Mouse (Mus musculus): ENCODE data around the gene Mgat3. TPM values are rescaled to one million over a fixed set of nuclear protein-coding genes. Genes with fewer than 3 reads are reported as not detected.

Mgat3 gene
- total RNA-seq, 2 experiments from 2014 or later, result 111 to 113 TPM

DNA sequence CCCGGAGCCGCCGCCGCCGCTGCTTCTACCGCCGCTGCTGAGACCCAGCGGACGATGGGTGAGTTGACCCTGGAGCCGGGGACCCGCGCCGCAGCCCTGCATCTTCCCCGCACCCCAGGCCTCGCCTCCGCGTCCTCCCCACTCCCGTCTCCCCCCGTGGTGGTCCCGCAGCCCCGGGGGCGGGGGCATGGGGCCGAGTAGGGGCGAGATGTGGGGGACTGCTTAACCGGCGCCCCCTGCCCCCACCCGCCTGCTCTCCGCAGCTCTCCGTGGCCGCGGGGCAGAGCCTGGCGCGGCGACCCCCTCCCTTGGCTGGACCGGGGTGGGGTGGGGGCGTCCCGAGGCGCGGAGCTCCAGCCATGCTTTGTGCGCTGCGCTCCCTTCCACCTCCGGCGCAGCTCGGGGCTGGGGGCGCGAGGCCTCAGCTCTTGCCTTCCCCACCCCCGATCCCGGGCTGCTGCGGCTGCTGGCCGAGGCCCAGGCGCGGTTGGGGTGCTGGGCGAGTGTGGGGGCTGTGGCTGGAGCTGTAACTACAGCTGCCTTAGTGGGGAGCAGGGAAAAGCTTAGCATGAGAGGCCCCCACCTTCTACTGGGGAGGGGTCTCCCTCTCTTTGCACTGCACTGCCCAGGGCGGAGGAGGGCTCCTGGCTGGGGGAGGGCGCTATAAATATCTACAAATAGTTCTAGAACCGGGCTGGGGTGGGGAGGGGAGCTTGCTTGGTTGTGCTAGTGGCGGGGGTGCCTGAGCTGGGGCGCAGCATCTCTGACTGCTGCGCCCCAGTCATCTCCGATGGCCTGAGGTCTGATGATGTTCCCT is 468 bp downstream of the Mgat3 start:
- DNase-seq (ENCODE audit: extremely low spot score in 1 of 2, low spot score in 1 of 2), result peak; percentile 47 to 55

DNA sequence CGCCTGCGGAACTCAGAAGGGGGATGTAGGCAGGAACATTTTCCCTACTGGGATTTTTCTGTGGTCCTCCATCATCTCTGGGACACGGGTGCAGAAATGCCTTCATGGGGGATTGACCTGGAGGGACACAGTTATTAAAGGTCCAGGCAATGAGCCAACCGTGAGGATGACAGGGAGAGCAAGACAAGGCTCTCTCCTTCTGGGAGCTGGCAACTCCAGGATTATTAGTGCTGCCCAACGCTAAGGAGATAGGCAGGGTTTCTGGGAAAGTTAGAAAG is 1.0 kb downstream of the Mgat3 start:
- DNase-seq (ENCODE audit: extremely low spot score in 1 of 2, low spot score in 1 of 2), result no peak

DNA sequence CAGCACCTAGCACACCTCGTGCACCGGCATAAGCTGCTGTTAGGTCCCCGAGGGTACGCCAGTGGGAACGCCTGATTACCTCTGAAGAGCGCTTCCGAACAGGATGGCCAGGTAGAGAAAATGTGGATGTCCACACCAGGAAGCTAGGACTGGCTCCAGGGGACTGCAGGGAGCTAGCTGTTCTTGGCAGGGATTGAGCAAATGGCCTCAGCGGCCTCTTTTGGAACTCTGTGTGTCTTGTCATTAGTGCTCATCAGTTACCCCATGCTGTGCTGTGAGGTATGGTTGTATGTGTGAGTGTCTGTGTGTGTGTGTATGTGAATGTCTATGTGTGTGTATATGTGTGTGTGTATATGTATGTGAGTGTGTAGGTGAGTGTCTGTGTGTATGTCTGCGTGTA is 1.8 kb downstream of the Mgat3 start:
- no peak for DNase-seq (ENCODE audit: extremely low spot score in 1 of 2, low spot score in 1 of 2)

GRCm38 (mm10) chr15:80175756-80176155 is 2.2 kb downstream of the Mgat3 start:
- DNase-seq (ENCODE audit: extremely low spot score in 1 of 2, low spot score in 1 of 2), result no peak

DNA sequence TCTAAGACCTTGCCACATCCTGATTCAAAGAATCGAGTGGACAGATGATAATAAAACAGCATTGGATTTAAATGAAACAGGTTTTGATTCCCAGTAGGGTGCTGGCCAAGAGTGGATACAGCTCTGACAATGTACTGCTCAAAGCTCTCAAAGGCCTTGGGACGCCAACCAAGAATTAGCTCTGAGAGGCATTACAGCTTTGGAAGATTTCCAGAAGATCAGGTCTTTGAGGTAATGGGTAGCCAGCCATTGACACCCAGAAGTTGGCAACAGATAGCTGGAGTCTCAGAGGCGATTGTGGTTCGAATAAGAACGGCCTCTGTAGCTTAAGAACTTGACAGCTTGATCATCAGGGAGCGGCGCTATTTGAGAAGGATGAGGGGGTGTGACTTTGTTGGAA is 8.0 kb downstream of the Mgat3 start:
- DNase-seq (ENCODE audit: extremely low spot score in 1 of 2, low spot score in 1 of 2), result no peak

DNA sequence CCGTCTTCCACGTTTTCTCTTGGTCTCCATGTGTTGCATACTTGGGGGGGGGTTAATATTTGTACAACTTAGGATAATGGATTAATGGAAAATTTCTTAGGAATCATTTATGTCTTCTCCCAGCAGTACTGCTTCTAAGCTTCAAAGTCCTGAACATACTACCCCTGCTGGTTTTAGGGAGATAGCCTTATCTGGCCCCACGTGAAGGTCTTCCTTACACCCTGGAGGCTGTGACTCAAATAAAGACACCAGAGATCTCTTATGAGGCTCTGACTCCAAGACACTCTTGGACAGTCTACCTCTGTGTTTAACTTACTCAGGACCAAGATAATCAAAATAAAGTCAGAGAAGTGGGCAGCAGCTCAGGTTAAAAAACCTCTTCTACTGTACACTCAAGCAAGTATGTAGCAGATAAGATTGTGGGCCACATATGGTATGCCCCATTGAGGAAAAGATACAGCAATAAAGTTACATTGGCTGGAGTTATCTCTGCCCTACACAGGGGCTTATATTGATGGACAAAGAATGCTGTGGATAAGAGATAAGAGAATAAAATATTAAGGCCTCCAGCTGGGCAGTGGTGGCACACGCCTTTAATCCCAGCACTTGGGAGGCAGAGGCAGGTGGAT is 8.7 kb downstream of the Mgat3 start:
- DNase-seq (ENCODE audit: extremely low spot score in 1 of 2, low spot score in 1 of 2), result no peak

DNA sequence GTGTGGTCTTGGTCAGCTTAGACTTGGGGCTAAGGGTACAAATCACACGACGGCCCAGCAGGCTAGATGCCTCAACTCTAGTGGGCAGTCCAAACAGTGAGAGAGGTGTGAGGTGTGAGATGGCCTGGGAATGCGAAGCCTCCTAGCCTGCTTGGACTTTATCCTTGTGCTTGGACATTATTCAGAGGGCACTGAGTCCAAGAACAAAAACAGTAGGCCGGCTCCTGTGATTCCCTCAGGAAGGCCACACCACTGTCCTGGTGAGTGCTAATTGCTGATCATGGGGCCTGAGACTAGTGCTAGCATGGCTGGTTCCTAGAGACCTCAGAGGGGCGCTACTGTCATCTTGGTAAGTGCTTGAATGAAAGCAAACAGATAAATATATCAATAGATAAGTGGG is 15.4 kb downstream of the Mgat3 start:
- DNase-seq (ENCODE audit: extremely low spot score in 1 of 2, low spot score in 1 of 2), result no peak

DNA sequence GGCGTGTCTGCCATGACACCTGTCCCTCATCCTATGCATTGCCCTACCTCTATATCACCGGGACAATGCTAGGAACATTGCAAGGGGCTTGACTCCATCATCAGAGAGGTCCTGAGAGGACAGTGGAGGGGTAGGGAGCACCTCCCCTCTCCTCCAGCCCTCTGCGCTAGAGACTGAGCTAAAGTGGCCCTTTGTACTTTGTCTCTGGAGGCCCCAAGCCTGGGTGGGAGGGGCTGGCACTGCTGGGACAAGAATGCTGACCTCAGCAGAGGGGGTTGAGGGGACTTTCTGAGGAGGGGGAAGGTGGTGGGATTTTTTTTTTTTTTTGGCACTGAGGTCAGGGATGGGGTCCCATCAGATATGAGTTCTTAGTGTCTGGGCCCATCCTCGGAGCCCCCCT is 16.6 kb downstream of the Mgat3 start:
- DNase-seq (ENCODE audit: extremely low spot score in 1 of 2, low spot score in 1 of 2), result no peak

GRCm38 (mm10) chr15:80191585-80192245 is 18.2 kb downstream of the Mgat3 start:
- DNase-seq (ENCODE audit: extremely low spot score in 1 of 2, low spot score in 1 of 2), result no peak

DNA sequence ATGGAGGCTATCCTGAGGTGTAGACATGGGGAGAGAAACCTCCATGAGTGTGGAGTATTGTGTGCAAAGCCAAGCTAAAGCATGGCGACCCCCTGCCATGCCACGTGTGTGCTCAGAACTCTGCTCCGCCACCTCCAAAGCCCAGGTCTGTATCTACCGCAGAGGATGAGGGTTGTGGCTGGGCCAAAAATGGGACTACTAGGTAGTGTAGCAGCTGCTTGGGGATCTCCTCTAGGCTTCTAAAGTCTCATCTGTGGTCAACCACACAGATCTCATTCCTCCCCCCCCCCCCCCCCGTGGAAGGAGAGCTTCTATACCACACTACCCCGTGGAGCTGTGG is 18.7 kb downstream of the Mgat3 start:
- DNase-seq (ENCODE audit: extremely low spot score in 1 of 2, low spot score in 1 of 2), result no peak

GRCm38 (mm10) chr15:80192847-80193246 is 19.3 kb downstream of the Mgat3 start:
- DNase-seq (ENCODE audit: extremely low spot score in 1 of 2, low spot score in 1 of 2), result no peak

GRCm38 (mm10) chr15:80199556-80199955 is 26.0 kb downstream of the Mgat3 start:
- no peak for DNase-seq (ENCODE audit: extremely low spot score in 1 of 2, low spot score in 1 of 2)

DNA sequence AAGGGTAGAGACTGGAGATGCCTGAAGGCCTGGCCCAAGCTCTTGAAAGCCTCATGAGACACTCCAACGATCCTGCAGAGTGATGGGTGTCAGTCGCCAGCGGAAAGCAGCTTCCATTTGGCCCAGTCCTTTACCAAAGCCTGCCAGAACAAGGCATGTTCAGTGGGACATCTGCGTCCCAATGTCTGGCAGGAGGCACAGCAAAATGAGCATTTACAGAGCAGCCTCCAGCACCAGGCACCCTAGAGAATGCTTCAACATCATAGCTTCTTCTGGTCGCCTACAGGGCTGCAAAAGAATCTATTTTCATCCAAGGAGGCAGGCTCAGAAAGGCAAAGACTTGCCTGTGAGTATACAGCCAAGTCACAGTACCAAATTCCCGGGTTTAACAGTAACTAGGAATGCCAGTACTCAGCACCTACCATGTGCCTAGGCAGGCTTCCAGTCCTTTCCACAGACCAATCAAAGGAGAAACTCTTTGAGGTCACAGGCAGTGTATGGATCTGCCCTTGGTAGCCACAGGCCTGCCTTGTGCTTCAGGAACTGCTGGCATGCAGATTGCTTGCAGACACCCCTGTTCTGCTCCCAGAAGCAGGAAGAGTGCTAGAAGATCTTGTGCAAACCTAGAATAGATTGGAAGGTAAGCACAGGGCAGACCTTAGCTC is 28.7 kb downstream of the Mgat3 start:
- DNase-seq (ENCODE audit: extremely low spot score in 1 of 2, low spot score in 1 of 2), result peak; percentile 21 to 36

DNA sequence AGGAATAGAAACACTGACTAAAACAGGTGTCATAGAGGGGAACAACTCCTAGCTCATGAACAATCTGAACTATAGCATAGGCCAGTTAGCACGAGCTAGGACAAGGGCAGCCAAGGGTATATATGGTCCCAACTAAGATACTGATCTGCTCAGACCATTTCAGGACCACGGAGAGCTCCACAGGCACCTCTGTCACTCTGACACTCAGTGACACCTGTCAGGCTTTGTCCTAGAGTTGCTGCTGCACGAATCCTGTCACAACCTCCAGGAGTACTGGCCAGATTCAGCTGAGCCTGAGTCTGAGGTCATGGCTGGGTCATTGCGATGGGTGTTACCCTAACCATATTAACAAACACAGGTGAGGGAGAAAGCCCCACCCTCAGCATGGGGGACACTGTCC is 29.9 kb downstream of the Mgat3 start:
- DNase-seq (ENCODE audit: extremely low spot score in 1 of 2, low spot score in 1 of 2), result no peak

DNA sequence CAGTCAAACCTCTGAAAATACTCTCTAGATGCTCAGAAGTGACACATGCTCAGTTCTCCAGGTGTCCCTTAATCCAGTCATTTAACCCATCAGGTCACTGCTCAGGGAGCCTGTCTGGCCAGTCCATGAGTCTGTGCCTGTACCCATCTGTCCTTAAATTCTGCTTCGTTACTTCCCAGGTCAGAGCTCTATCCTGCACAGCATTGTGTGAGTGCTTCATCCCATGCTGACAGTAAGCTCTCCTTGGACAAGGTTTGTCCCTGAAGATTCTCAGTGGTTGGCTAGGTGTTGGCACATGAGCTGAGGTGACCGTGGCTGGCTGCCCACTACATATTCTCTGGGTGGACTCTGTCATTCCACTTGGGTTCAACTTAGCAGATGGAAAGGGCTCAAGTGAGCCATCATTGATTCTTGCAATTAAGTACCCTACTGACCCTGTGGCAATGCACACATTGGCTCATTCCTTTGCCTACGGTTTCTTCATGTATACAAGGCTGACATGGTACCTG is 32.6 kb downstream of the Mgat3 start:
- DNase-seq (ENCODE audit: extremely low spot score in 1 of 2, low spot score in 1 of 2), result no peak

- no peak for DNase-seq (ENCODE audit: extremely low spot score in 1 of 2, low spot score in 1 of 2)
These were observed 34.9 kb downstream of the Mgat3 start for GRCm38 (mm10) chr15:80208446-80208845.

- DNase-seq (ENCODE audit: extremely low spot score in 1 of 2, low spot score in 1 of 2), result no peak
These were observed 40.2 kb downstream of the Mgat3 start for GRCm38 (mm10) chr15:80213688-80214087.

DNA sequence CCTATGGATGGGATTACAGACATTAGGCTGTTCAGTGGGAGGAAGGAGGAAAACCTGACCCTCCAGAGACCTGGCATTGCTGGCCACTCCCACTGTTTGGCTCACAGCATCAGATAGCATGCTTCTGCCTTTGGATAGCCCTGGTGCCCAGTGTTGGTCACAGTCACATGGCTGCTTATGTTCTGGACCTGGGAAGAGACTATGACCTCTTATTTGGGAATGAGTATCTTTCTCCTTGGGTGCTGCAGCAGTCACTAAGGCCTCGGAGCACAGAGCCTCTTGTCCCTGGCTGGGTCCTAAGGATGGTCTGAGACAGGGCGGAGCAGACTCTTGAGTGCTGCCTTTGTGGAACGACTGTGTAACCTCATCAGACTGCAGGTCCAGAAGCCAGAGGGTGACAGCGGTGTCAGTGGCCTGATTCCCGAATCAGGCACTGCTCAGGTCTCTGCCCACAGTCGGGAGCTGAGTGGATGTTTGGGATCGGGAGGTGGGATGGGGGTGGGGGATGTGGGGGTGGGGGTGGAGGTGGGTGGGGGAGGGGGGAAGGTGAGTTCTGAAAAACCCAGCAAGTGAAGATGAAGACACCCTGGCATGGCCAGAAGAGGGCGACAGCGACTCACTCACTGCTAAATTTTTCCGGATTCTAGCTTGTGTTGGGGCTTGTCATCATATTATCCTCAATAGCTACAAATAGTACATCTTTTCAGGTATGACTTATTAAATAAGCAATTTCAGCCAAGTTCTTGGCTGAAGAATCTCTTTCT is 42.4 kb downstream of the Mgat3 start:
- DNase-seq (ENCODE audit: extremely low spot score in 1 of 2, low spot score in 1 of 2), result peak in 1 of 2 experiments; percentile 59

GRCm38 (mm10) chr15:80216480-80216820 is 42.9 kb downstream of the Mgat3 start:
- DNase-seq (ENCODE audit: extremely low spot score in 1 of 2, low spot score in 1 of 2), result no peak

DNA sequence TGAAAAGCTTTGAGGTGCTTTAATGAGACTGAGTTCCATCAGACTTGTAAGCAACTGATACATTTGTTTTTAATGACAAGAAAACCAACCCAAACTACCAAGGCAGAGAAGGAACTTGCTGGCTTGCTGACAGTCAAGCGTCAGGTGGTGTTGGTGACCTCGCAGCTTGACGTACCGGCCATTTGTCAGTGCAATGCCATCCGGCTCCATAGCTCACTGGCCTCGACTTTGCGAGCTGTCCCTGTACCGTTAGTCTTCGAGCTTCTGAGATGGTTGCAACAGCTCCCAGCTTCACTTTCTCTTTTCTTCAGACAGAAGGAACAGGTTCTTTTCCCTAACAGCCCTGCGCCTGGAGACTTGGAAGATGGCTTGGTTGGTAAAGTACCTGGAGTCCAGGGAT is 44.0 kb downstream of the Mgat3 start:
- DNase-seq (ENCODE audit: extremely low spot score in 1 of 2, low spot score in 1 of 2), result no peak

GRCm38 (mm10) chr15:80219211-80219610 is 45.7 kb downstream of the Mgat3 start:
- DNase-seq (ENCODE audit: extremely low spot score in 1 of 2, low spot score in 1 of 2), result no peak
